Mouse (Mus musculus): ENCODE results near the gene Cib1.

DNA sequence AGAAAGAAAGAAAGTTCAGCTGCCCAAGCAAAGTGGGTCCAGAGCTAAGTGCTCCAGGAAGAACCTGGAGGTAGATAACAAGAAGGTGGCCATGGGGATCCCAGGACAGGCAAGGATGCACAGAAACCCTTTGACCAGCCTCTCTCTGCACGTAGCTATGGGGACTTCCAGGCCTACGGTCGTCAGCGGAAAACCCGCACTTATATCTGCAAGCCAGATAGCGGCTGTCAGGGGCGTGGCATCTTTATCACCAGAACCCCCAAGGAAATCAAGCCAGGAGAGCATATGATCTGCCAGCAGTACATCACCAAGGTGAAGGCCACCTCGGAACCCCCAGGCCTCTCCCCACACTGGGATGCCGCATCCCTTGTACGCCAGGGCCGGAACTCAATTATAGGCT lies 20.3 kb upstream of the Cib1 start:
- TF ChIP-seq POLR2A (IDR thresholded peaks at IDR 0.05; ENCODE audit: borderline replicate concordance, extremely low read depth, insufficient read depth, insufficient read length, poor library complexity, severe bottlenecking) (no peak), CTCF (IDR thresholded peaks at IDR 0.05; ENCODE audit: borderline replicate concordance, extremely low read depth, insufficient read depth, insufficient read length) (no peak)
